Mouse (Mus musculus) kidney, embryonic 14.5 days (tissue): ENCODE data around the gene Stox1. TPM values are rescaled to one million over a fixed set of nuclear protein-coding genes. Genes with fewer than 3 reads are reported as not detected.
A peak's percentile ranks its signal among the peaks of the same experiment; 100 is the strongest.
"Not testable (repeated sequence)": the region's sequence is repeated elsewhere in the genome, so short reads cannot be mapped to it uniquely, and the experiment has no call there.

ENCODE experiments used
- ATAC-seq: fragments of 200-750 bp; cut with Nextera tagmentation; 2 replicates; pipeline ENCODE4 v1.8.0; 2017; ENCODE audit warnings: moderate number of reproducible peaks, mild to moderate bottlenecking, moderate TSS enrichment, moderate library complexity; ENCODE audit not compliant: low FRiP score, low TSS enrichment
- H3K27ac ChIP-seq: fragments of 300-500 bp; sonication (generic); 2 replicates; pipeline ENCODE4 v1.5.1; 2014; ENCODE audit warnings: low read depth, mild to moderate bottlenecking, low read length, moderate library complexity, mixed read lengths
- H3K27me3 ChIP-seq: fragments of 300-500 bp; sonication (generic); 2 replicates; pipeline ENCODE4 v1.6.1; 2014; ENCODE audit warnings: mild to moderate bottlenecking, low read length; ENCODE audit not compliant: control insufficient read depth, insufficient read depth
- H3K36me3 ChIP-seq: fragments of 300-500 bp; sonication (generic); 2 replicates; pipeline ENCODE4 v1.6.1; 2014; ENCODE audit warnings: low read length, mixed read lengths; ENCODE audit not compliant: control insufficient read depth, insufficient read depth
- H3K4me1 ChIP-seq: fragments of 300-500 bp; sonication (generic); 2 replicates; pipeline ENCODE4 v1.6.1; 2014; ENCODE audit warnings: low read length, mixed read lengths; ENCODE audit not compliant: control insufficient read depth, insufficient read depth
- H3K4me2 ChIP-seq: fragments of 300-500 bp; sonication (generic); replicated peaks from 2 replicates; pipeline ENCODE4 v1.6.1; 2014; ENCODE audit warnings: low read depth, mild to moderate bottlenecking, low read length
- H3K4me3 ChIP-seq: fragments of 300-500 bp; sonication (generic); 2 replicates; pipeline ENCODE4 v1.5.1; 2014; ENCODE audit warnings: mild to moderate bottlenecking, low read length
- H3K9ac ChIP-seq: fragments of 300-500 bp; sonication (generic); 2 replicates; pipeline ENCODE4 v1.6.1; 2014; ENCODE audit warnings: low read depth, mild to moderate bottlenecking, low read length, moderate library complexity
- H3K9me3 ChIP-seq: fragments of 300-500 bp; sonication (generic); 2 replicates; pipeline ENCODE4 v1.6.1; 2016; ENCODE audit warnings: low read length; ENCODE audit not compliant: control insufficient read depth
- WGBS: fragments of 180-500 bp; shearing (Covaris S2); extraction: QIAGEN DNeasy Blood & Tissue Kit; methylation state at CpG from one replicate; pipeline ENCODE4 v1.1.7; 2014; 5-methylcytosine and 5-hydroxymethylcytosine counted together
- polyA plus RNA-seq: library from polyadenylated mRNA; unstranded; fragments of >200 nt; fragmentation: Nextera tagmentation; extraction: Ambion mirVana; gene quantifications from 2 replicates; pipeline ENCODE4 v1.2.1, GENCODE M21; 2014

Gene Stox1
- 2.7 and 3.1 TPM in 2 replicates for polyA plus RNA-seq

DNA sequence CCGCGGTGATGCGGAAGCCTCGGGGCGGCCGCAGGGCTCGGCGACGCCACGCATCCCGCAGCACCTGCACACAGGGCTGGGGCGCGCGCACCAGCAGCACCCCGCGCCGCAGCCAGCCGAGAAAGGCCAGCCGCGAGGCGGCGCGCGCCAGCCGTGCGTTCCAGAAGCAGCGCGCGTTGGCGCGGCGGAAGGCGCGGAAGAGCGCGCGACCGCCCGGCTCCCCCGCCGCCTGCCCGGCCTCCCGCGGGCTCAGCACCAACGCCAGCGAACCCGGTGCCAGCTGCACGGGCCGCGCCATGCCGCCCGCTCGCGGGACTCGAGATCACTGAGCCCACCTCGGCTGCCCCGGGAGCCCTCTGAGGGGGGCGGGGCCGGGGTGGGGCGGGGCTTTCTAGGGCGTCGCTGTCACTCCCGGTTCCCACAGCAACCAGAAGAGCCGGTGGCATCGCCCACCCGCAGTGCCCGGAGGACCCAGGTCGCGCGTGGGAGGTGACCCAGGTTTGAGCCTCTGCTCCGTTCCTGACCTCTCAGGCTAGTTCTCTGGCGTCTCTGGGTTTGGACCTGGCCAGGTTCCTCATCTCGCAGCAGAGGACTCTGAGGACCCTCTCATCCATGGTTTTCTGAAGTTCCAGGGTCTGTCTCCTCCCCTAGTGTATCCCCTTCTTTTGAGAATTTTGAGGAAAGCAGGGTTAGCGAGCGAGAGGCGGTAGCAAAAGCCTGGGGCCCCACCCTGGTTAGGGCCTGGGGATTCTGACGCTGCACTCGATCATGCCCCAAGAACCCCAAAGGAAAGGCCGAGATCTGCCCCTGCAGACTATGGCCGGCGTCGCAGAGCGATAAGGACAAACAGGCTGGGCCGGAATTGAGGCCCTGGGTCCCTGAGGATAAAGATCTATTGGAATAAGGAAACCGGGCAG is at the start of gene Stox1:
Gene Stox1, minus strand, starts transcription at position 358 of the 917 bp plus-strand sequence.
- H3K9ac ChIP-seq: peak within 1 kb of the TSS; percentile 68
- no peaks in the 10 kb centered on the region for H3K9me3 ChIP-seq
- 1% methylated on average over 60 of the region's 85 CpGs for WGBS
- peaks cover 5% of the 10 kb centered on the region; the same call in 1 of the 2 replicates for H3K4me1 ChIP-seq
- no peaks in the 10 kb centered on the region for H3K36me3 ChIP-seq
- no peak within 1 kb of the TSS for H3K27ac ChIP-seq
- H3K4me3 ChIP-seq: peak within 1 kb of the TSS; percentile 83
- peak within 1 kb of the TSS; percentile 93 for H3K4me2 ChIP-seq
- peak; percentile 84 for ATAC-seq
- H3K27me3 ChIP-seq: 0 out of 2 replicates have a peak, but pooled peaks cover 2% of the 10 kb centered on the region

GRCm38 (mm10) chr10:62750781-62751180 is 24.9 kb upstream of the Stox1 start:
- no peak overlapping the region for H3K4me3 ChIP-seq
- WGBS: 82% methylated on average over 6 of the region's 6 CpGs
- ATAC-seq: no peak

DNA sequence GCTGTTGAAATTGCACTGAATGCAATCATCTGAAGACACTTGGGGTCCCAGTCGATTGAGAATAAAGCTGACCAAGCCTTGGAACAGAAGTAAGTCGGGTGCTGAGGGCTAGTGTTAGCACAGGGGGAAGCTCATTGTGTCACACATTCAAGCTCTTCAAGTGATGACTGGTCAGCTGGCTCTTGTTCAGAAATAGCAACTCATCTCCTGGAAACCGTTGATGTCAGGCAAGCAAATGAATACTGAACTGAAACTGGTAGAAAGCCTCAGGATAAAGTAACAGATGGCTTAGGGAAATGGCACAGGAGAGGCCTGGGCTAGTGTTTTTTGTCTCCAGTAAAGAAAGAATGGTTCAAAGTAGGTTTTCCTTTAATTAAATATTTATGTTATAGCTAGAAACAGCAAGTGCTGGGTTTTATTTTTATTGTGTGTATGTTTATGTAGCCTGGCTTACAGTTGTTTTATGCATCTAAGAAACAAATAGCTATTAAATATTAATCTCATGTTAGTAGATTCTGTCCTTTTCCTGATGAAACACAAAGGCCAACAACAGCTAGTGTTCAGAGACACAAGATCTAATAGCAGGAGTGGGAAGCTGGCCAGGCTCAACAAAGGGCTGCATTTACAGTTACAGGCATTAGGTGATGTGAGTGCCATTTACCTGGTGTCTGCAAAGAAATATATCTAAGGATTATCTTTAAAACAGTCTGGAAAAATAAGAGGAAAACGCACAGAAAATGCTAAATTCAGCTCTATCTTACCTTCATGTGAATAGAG is 14.2 kb upstream of the Stox1 start:
- no peak for ATAC-seq
- Histone ChIP-seq H3K4me3 (no peak overlapping the region), H3K4me2 (no peak overlapping the region), H3K4me1 (no peaks in the 10 kb centered on the region), H3K9ac (no peak overlapping the region), H3K36me3 (peaks cover 38% of the 10 kb centered on the region), H3K27ac (no peak overlapping the region), H3K9me3 (no peaks in the 10 kb centered on the region), H3K27me3 (no peaks in the 10 kb centered on the region)
- WGBS: 91% methylated on average over 4 of the region's 4 CpGs

More at GRCm38 (mm10) chr10:62750781-62751180, 24.9 kb upstream of the Stox1 start:
- peaks cover 92% of the 10 kb centered on the region for H3K36me3 ChIP-seq
- no peaks in the 10 kb centered on the region for H3K27me3 ChIP-seq
- no peak overlapping the region for H3K27ac ChIP-seq
- H3K9ac ChIP-seq: no peak overlapping the region
- no peaks in the 10 kb centered on the region for H3K4me1 ChIP-seq
- no peak overlapping the region for H3K4me2 ChIP-seq
- H3K9me3 ChIP-seq: no peaks in the 10 kb centered on the region

- WGBS: 25% methylated on average over 4 of the region's 4 CpGs
- Histone ChIP-seq H3K27ac (no peak overlapping the region), H3K27me3 (no peaks in the 10 kb centered on the region), H3K9ac (no peak overlapping the region; the same call in 1 of the 2 replicates), H3K4me3 (no peak overlapping the region), H3K4me1 (no peaks in the 10 kb centered on the region), H3K36me3 (peaks cover 15% of the 10 kb centered on the region), H3K4me2 (no peak overlapping the region), H3K9me3 (no peaks in the 10 kb centered on the region)
- ATAC-seq: peak; percentile 60; the same call in 1 of the 2 replicates
Observed at GRCm38 (mm10) chr10:62736965-62737688, 11.2 kb upstream of the Stox1 start.

DNA sequence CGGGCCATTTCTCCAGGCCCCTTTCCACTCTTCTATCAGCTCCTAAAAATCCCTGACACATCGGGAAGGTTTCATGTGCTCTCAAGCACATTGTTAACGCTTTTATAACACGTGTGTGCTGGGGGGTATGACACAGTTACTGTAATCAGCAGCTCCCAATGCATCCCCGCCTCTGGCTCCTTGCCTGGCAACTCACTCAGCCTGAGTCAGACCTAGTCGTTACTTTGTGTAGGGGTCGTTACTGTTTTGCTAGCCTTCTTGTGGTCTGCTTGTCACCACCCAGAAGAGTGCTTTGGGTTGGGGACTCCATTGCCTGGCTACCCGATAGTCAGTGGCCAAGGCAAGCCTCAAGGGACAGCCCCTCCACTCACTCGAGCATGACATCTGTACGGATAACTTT is 4.9 kb upstream of the Stox1 start:
- Histone ChIP-seq H3K9ac (no peak overlapping the region), H3K36me3 (no peaks in the 10 kb centered on the region), H3K27ac (no peak overlapping the region), H3K4me2 (no peak overlapping the region), H3K9me3 (no peaks in the 10 kb centered on the region), H3K27me3 (0 out of 2 replicates have a peak, but pooled peaks cover 2% of the 10 kb centered on the region), H3K4me1 (peaks cover 5% of the 10 kb centered on the region; the same call in 1 of the 2 replicates), H3K4me3 (no peak overlapping the region)
- 62% methylated on average over 10 of the region's 10 CpGs for WGBS
- ATAC-seq: no peak

DNA sequence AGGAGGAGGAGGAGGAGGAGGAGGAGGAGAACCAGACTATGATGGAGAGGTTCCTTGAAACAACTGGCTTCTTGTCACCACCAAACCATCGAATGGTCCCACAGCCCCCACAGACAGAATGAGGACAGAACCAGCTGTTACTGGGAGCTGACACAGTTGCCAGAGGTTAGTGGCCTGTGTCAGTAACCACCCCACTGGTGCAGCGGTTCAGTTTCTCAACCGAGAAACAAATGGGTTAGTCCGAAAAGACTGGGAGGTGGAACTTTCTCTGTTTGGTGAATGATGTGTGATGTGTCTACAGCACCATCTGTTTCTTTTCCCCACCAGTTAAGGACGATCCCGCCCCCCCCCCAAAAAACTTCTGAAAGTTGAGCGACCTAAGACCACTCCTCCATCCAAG is 992 bp downstream of the Stox1 start:
- Histone ChIP-seq H3K36me3 (no peaks in the 10 kb centered on the region), H3K9me3 (no peaks in the 10 kb centered on the region), H3K27me3 (0 out of 2 replicates have a peak, but pooled peaks cover 2% of the 10 kb centered on the region), H3K4me3 (peak overlapping the region; percentile 83; the same call in 1 of the 2 replicates), H3K4me2 (peak overlapping the region; percentile 93; the same call in 1 of the 2 replicates), H3K9ac (no peak overlapping the region), H3K4me1 (peaks cover 5% of the 10 kb centered on the region; the same call in 1 of the 2 replicates), H3K27ac (no peak overlapping the region)
- 4% methylated on average over 7 of the region's 7 CpGs for WGBS
- no peak; the same call in 1 of the 2 replicates for ATAC-seq

DNA sequence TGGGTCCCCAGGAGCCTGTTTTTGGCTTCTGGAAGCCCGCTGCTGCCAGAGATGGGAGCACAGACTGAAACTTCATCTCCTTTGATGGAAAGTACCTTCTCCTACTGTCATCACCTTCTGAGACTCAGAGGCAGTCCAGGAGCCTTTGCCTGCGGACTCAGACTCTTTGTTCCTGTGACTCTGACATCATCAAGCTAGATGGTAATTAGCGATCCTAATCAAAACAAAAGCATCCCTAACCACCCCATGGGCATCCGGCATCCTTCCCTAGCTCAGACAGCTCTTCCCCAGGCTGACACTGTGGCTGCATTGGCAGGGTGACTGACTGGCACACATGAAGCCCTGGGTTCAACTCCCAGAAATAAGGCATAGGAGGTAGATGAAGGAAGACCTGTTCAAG is 3.2 kb downstream of the Stox1 start:
- H3K36me3 ChIP-seq: no peaks in the 10 kb centered on the region
- WGBS: 26% methylated on average over 4 of the region's 4 CpGs
- H3K4me3 ChIP-seq: no peak overlapping the region
- no peak for ATAC-seq
- H3K27ac ChIP-seq: no peak overlapping the region
- no peak overlapping the region for H3K9ac ChIP-seq
- no peak overlapping the region for H3K4me2 ChIP-seq
- 0 out of 2 replicates have a peak, but pooled peaks cover 2% of the 10 kb centered on the region for H3K27me3 ChIP-seq
- no peaks in the 10 kb centered on the region for H3K9me3 ChIP-seq
- peaks cover 5% of the 10 kb centered on the region; the same call in 1 of the 2 replicates for H3K4me1 ChIP-seq

- not testable (repeated sequence) for H3K9ac ChIP-seq, H3K4me2 ChIP-seq, H3K4me3 ChIP-seq, ATAC-seq, H3K4me1 ChIP-seq, H3K27ac ChIP-seq, H3K36me3 ChIP-seq, H3K27me3 ChIP-seq, H3K9me3 ChIP-seq
- WGBS: 88% methylated on average over 7 of the region's 8 CpGs
Observed at GRCm38 (mm10) chr10:62720574-62720973, 5.4 kb downstream of the Stox1 start.
